Mouse (Mus musculus) leukemia stem cell, adult 10-12 weeks (primary cell): ENCODE results near the gene Mpc2. TPM values are rescaled to one million over a fixed set of nuclear protein-coding genes. Genes with fewer than 3 reads are reported as not detected.

Source experiments
- polyA plus RNA-seq: library from polyadenylated mRNA; stranded (reverse); fragments of >175 nt; gene quantifications from 2 replicates; pipeline ENCODE4 v1.2.3, GENCODE M21; 2012; ENCODE audit warnings: low replicate concordance

The Mpc2 gene
- 49.2 and 64.1 TPM in 2 replicates for polyA plus RNA-seq

GRCm38 (mm10) chr1:165460360-165460800 is at the start of gene Mpc2, which contains the start of gene Dcaf6:
Mpc2 (plus strand) TSS chr1:165460637.
Dcaf6 (minus strand) TSS chr1:165460475.

GRCm38 (mm10) chr1:165484688-165485233 is 24.3 kb downstream of the Mpc2 start, which contains the start of gene Adcy10:
Adcy10 (plus strand) TSS chr1:165485183.

Other genes starting within 250 kb of the Mpc2 start
- gene Tiprl, start 223.6 kb upstream of the Mpc2 start, polyA plus RNA-seq, result 11.3 and 14.4 TPM in 2 replicates
- gene Gpr161, start 164.8 kb upstream of the Mpc2 start, polyA plus RNA-seq, result 0.06 TPM in 1 of 2 replicates, not detected in the other
- 51.3 and 76.8 TPM in 2 replicates for gene Dcaf6, start 162 bp upstream of the Mpc2 start, polyA plus RNA-seq
- not detected in 2 replicates for gene Adcy10, start 24.5 kb downstream of the Mpc2 start, polyA plus RNA-seq
- 1.4 and 2.1 TPM in 2 replicates for gene Mpzl1, start 173.9 kb downstream of the Mpc2 start, polyA plus RNA-seq
- gene Rcsd1, start 249.1 kb downstream of the Mpc2 start, polyA plus RNA-seq, result 18.7 and 22.4 TPM in 2 replicates